15 mouse cellular contexts compared by ENCODE assay signal in genomic region chr5:24019341-24020185, GRCm38 (mm10). TPM values are rescaled to one million over a fixed set of nuclear protein-coding genes. Genes with fewer than 3 reads are reported as not detected.
DNase-seq lines count a peak whose midpoint lies in the region; ATAC-seq lines count a peak whose summit lies in the region.
"Had no signal": no experiment of that assay in that cellular context is flagged by ENCODE, and none has a peak within 500 bp of the region (broad histone marks: within the 10 kb centered on the region; RNA-seq: fewer than 3 reads in every experiment).

No protein-coding gene starts in this region.

- 0 out of 2 replicates have a peak overlapping the region, but pooled peaks have one; percentile 14 for H3K9ac ChIP-seq in neural tube, embryonic 11.5 days (ENCODE audit: low read length)
- H3K9ac ChIP-seq in hindbrain, embryonic 12.5 days, result no peak overlapping the region
- no peak overlapping the region; the same call in 1 of the 2 replicates for H3K9ac ChIP-seq in midbrain, embryonic 14.5 days (replicated peaks; ENCODE audit: low read length)
- H3K9ac ChIP-seq: embryonic facial prominence, embryonic 15.5 days had no signal

- H3K4me2 ChIP-seq in neural tube, embryonic 11.5 days (ENCODE audit: low read depth), result peak overlapping the region; percentile 12; the same call in 1 of the 2 replicates
- H3K4me2 ChIP-seq in hindbrain, embryonic 12.5 days (replicated peaks), result 0 out of 2 replicates have a peak overlapping the region, but pooled peaks have one; percentile 11
- peak overlapping the region; percentile 23 for H3K4me2 ChIP-seq in midbrain, embryonic 14.5 days (ENCODE audit: low read length)
- H3K4me2 ChIP-seq: embryonic facial prominence, embryonic 15.5 days had no signal

- H3K36me3 ChIP-seq in neural tube, embryonic 11.5 days (ENCODE audit: control insufficient read depth, insufficient read depth, low read length), result no peaks in the 10 kb centered on the region
- no peaks in the 10 kb centered on the region for H3K36me3 ChIP-seq in hindbrain, embryonic 12.5 days
- H3K36me3 ChIP-seq in midbrain, embryonic 14.5 days (ENCODE audit: control insufficient read depth, insufficient read depth, low read length), result no peaks in the 10 kb centered on the region
- H3K36me3 ChIP-seq: embryonic facial prominence, embryonic 15.5 days had no signal

- ATAC-seq in neural tube, embryonic 11.5 days (ENCODE audit: insufficient read depth, low FRiP score, low TSS enrichment), result peak; percentile 88
- peak; percentile 91 for ATAC-seq in hindbrain, embryonic 12.5 days (ENCODE audit: low FRiP score)
- ATAC-seq in midbrain, embryonic 14.5 days (ENCODE audit: low FRiP score, low TSS enrichment), result peak; percentile 87
- ATAC-seq: intestine, postnatal 0 days had no signal

- no peaks in the 10 kb centered on the region for H3K27me3 ChIP-seq in neural tube, embryonic 11.5 days (ENCODE audit: control insufficient read depth, insufficient read depth, low read length)
- no peaks in the 10 kb centered on the region for H3K27me3 ChIP-seq in hindbrain, embryonic 12.5 days
- no peaks in the 10 kb centered on the region for H3K27me3 ChIP-seq in midbrain, embryonic 14.5 days (ENCODE audit: control insufficient read depth, insufficient read depth, low read length)
- H3K27me3 ChIP-seq: embryonic facial prominence, embryonic 15.5 days had no signal

- peak; percentile 52 for DNase-seq in neural tube, embryonic 11.5 days (ENCODE audit: low spot score)
- no peak for DNase-seq in neural tube, embryonic 10.5 days (ENCODE audit: extremely low spot score, low spot score)
- DNase-seq in midbrain, embryonic 14.5 days, result peak; percentile 75
- no peak for DNase-seq in adrenal gland, postnatal 10 days
- DNase-seq in MN1 (ENCODE audit: low spot score), result no peak
- no peak for DNase-seq in right cerebral cortex, postnatal 10 days (ENCODE audit: low spot score in 2 of 2)
- DNase-seq in heart, adult 9 months (ENCODE audit: low spot score in 2 of 2), result no peak
- DNase-seq: cerebellum, adult 18-20 months; heart, adult 18-20 months; heart, postnatal 14 days; kidney, postnatal 36 days; lung, adult 2 months had no signal

- peaks cover 16% of the 10 kb centered on the region for H3K4me1 ChIP-seq in neural tube, embryonic 11.5 days (ENCODE audit: control insufficient read depth, insufficient read depth, low read length)
- peaks cover 26% of the 10 kb centered on the region for H3K4me1 ChIP-seq in hindbrain, embryonic 12.5 days
- H3K4me1 ChIP-seq in midbrain, embryonic 14.5 days (ENCODE audit: control insufficient read depth, insufficient read depth, low read length), result peaks cover 28% of the 10 kb centered on the region
- H3K4me1 ChIP-seq: embryonic facial prominence, embryonic 15.5 days had no signal

- no peaks in the 10 kb centered on the region for H3K9me3 ChIP-seq in neural tube, embryonic 11.5 days (ENCODE audit: control insufficient read depth, low read length)
- H3K9me3 ChIP-seq in hindbrain, embryonic 12.5 days (replicated peaks), result 0 out of 2 replicates have a peak, but pooled peaks cover 2% of the 10 kb centered on the region
- no peaks in the 10 kb centered on the region for H3K9me3 ChIP-seq in midbrain, embryonic 14.5 days (ENCODE audit: control insufficient read depth, low read length)
- H3K9me3 ChIP-seq: embryonic facial prominence, embryonic 15.5 days had no signal

- peak overlapping the region; percentile 92 for H3K27ac ChIP-seq in neural tube, embryonic 11.5 days (ENCODE audit: low read depth, low read length)
- peak overlapping the region; percentile 89 for H3K27ac ChIP-seq in hindbrain, embryonic 12.5 days
- peak overlapping the region; percentile 84 for H3K27ac ChIP-seq in midbrain, embryonic 14.5 days (replicated peaks; ENCODE audit: low read depth, low read length)
- H3K27ac ChIP-seq: embryonic facial prominence, embryonic 15.5 days had no signal

- 42% methylated on average over 7 of the region's 7 CpGs for WGBS in neural tube, embryonic 11.5 days
- 31% methylated on average over 7 of the region's 7 CpGs for WGBS in hindbrain, embryonic 12.5 days
- 11% methylated on average over 7 of the region's 7 CpGs for WGBS in midbrain, embryonic 14.5 days

- no peak overlapping the region for H3K4me3 ChIP-seq in neural tube, embryonic 11.5 days (ENCODE audit: low read depth, low read length)
- no peak overlapping the region for H3K4me3 ChIP-seq in hindbrain, embryonic 12.5 days
- no peak overlapping the region for H3K4me3 ChIP-seq in midbrain, embryonic 14.5 days (replicated peaks; ENCODE audit: low read depth, low read length)
- H3K4me3 ChIP-seq: embryonic facial prominence, embryonic 15.5 days had no signal

RNA-seq across cellular contexts. Expression of gene Fam126a, which starts 10.9 kb away (rescaled TPM):
- polyA plus RNA-seq in neural tube, embryonic 11.5 days (2014; fragmentation: Nextera tagmentation; extraction: Ambion mirVana), result 47.7 and 48.0 TPM in 2 replicates
- polyA plus RNA-seq in hindbrain, embryonic 12.5 days (2016; fragmentation: Nextera tagmentation; extraction: Ambion mirVana), result 49.5 and 50.0 TPM in 2 replicates
- 23.9 and 49.0 TPM in 2 replicates for polyA plus RNA-seq in midbrain, embryonic 14.5 days (2014; fragmentation: Nextera tagmentation; extraction: Ambion mirVana)
- total RNA-seq in adrenal gland, postnatal 10 days (2021), result 10 to 100 TPM; 48.4 to 50.7 TPM

Comparison
In these comparisons a context has a peak if more than half of its experiments do, and no peak if none do; other contexts are left out.
1. DNase-seq: peak in neural tube, embryonic 11.5 days (single experiment) and midbrain, embryonic 14.5 days (single experiment); none in neural tube, embryonic 10.5 days (single experiment), adrenal gland, postnatal 10 days (single experiment), MN1 (single experiment), right cerebral cortex, postnatal 10 days (0 of 2) and heart, adult 9 months (0 of 2).
2. Peak in every context shown above with its lines, with median percentiles within 50 percentile points of each other: ATAC-seq, H3K27ac ChIP-seq and H3K4me2 ChIP-seq.